Mouse (Mus musculus): ENCODE results near the gene Cryba2.

DNA sequence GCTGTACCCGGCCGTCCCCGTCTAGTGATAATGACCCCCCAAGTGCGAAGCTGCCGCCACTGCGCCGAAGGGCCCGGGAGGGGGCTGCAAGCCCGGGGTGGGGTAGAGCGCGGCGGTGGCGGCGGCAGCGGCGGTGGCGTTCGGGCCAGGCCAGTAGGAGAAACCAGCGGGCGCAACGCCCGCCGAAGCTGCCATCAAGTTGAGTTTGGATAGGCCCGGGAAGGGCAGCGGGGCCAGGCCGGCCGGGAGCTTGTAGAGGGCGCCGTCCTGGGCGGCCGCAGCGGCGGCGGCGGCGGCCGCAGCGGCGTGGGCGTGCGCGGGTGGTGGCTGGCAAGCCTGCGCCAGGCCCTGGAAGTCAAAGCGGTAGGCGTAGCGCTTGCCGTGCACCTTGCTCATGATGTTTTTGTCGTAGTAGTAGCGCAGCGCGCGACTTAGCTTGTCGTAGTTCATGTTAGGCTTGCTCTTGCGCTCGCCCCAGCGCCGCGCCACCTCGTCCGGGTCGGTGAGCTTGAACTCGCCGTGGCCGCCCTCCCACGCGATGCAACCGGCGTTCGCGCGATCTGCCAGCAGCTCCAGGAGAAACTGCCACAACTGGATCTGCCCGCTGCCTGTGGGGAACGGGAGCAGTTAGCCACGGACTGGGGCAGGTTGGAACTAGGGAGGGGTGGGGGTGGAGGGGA lies 10.7 kb downstream of the Cryba2 start:
- TF ChIP-seq MAX (IDR thresholded peaks at IDR 0.05; ENCODE audit: low read length) (no peak), CTCF (conservative IDR thresholded peaks at IDR 0.05 in 1 of 2, IDR thresholded peaks at IDR 0.05 in 1 of 2; ENCODE audit: low read depth in 2 of 2, low read length in 2 of 2) (no peak)
